Mouse (Mus musculus): Measurements from ENCODE around the gene Pfdn4. TPM values are rescaled to one million over a fixed set of nuclear protein-coding genes. Genes with fewer than 3 reads are reported as not detected.
"Not testable (repeated sequence)": the region's sequence is repeated elsewhere in the genome, so short reads cannot be mapped to it uniquely, and the experiment has no call there.

Gene Pfdn4
- polyA plus RNA-seq (2012; ENCODE audit: insufficient read depth, insufficient read length, missing spikeins), result 38.1 and 49.7 TPM in 2 replicates

DNA sequence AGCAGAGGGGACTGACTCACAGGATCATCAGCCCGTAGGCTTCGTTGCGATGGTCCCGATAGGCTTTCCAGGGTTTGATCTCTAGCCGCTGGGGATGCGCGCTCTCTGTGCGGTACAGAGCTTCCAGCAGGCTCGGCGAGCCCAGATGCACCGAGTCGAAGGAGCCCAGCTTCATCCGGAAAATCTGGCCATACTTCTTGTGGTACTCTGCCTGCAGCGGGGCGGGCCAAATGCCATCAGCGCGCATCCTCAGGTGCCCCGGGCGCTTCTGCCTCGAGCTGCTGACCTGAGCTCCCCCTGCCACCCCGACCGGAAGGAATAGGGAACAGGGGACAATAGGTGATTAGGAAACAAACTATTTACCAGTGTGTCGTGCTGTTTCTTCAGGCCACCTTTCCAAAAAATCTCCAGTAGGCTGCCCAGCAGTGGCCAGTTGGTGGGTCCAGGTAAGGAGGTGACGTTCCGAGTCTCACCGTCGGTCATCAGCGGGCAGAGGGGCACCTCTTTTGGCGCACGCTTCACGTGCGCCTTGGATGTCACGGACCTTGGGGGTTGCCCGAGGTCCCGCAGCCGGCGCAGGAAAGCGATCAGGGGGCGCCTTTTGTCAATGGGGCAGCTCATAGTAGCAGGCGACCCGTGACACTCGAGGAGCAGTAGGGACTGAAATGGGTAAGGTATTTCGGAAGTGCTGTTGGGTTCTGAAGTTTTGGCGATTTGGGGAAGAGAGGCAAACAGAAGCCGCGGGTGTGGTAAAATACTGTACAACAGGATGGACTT, at the start of gene Pfdn4:
Gene Pfdn4 (plus strand): TSS at position 275 of the 777 bp plus-strand sequence.
- H3K4me3 ChIP-seq (ENCODE audit: insufficient read depth, low read length), result no peak within 1 kb of the TSS
- no peaks in the 10 kb centered on the region for H3K4me1 ChIP-seq (ENCODE audit: control insufficient read depth, insufficient read depth, low read length)
- no peak for TF ChIP-seq CTCF (IDR thresholded peaks at IDR 0.05; ENCODE audit: low read depth, low read length)
- TF ChIP-seq POLR2A (IDR thresholded peaks at IDR 0.05; ENCODE audit: borderline replicate concordance, low read depth, low read length), result no peak
- H3K27ac ChIP-seq (ENCODE audit: insufficient read depth, low read depth, low read length), result no peak within 1 kb of the TSS

DNA sequence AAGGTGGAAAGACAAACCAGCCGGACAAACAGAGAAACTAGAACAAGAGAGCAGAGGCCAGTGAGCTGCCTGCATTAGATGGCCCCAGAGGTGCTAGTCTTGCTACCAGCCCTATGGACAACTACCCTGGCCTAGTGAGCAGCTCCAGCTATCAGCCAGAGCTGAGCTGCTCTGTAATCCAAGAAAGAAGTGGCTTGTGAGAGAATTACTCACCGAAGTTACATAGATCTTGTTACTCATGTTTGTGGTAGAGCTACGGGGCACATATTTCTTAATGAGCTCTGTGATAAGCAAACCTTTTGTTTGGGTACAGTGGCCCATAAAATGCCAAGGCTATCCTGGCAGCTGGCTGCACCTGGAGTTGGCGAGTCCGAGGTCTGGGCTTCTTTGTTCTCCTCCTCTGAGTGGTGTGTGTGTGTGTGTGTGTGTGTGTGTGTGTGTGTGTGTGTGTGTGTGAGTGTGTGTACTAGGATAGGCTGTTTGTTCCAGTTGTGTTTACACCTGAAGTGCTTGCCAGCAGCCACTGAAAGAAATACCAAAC, 49.3 kb upstream of the Pfdn4 start:
- no peak overlapping the region for H3K27ac ChIP-seq (ENCODE audit: insufficient read depth, low read depth, low read length)
- TF ChIP-seq POLR2A (IDR thresholded peaks at IDR 0.05; ENCODE audit: borderline replicate concordance, low read depth, low read length), result no peak
- TF ChIP-seq CTCF (IDR thresholded peaks at IDR 0.05; ENCODE audit: low read depth, low read length), result no peak
- H3K4me3 ChIP-seq (ENCODE audit: insufficient read depth, low read length), result no peak overlapping the region

DNA sequence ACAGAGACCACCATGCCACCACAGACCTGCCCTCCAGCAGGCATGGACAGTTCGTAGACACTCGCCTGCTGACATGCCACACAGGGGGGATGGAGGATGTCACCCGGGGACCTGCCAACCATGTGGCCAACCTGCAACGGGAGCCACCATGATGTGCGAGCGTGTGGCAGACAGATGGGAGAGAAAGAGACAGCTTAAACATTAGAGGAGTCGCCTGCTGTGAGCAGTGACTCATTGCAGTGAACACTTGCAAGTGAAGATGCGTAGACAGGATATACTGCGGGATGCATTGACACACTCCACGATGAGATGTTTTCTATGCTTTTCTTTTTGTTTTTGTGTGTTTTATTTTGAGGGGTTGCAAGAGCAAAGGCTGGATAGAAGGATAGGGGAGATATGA, 48.6 kb upstream of the Pfdn4 start:
- no peaks in the 10 kb centered on the region for H3K4me1 ChIP-seq (ENCODE audit: control insufficient read depth, insufficient read depth, low read length)
- TF ChIP-seq CTCF (IDR thresholded peaks at IDR 0.05; ENCODE audit: low read depth, low read length) (no peak), POLR2A (IDR thresholded peaks at IDR 0.05; ENCODE audit: borderline replicate concordance, low read depth, low read length) (no peak)
- H3K27ac ChIP-seq (ENCODE audit: insufficient read depth, low read depth, low read length), result no peak overlapping the region
- no peak overlapping the region for H3K4me3 ChIP-seq (ENCODE audit: insufficient read depth, low read length)

More for the DNA sequence above, 49.3 kb upstream of the Pfdn4 start:
- H3K4me1 ChIP-seq (ENCODE audit: control insufficient read depth, insufficient read depth, low read length), result no peaks in the 10 kb centered on the region

DNA sequence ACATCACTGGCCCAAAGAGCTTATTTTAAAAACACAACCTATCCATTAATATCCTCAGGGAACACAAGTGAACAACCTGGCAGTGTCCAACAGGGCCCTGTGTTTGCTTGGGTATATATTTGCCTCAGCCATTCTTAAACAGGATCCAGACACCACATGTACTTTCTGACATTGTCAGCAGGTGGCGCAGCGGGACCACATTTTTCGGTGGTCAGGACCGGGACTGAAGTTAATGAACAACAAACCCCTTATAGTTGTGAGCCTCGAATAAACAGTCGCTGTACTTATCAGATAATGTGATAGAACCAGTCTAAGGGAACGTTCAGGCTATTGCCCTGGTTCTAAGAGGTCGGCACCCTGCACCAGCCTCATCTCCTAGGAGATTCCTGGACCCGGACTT, 45.3 kb upstream of the Pfdn4 start:
- no peaks in the 10 kb centered on the region for H3K4me1 ChIP-seq (ENCODE audit: control insufficient read depth, insufficient read depth, low read length)
- peak; percentile 63 for TF ChIP-seq CTCF (IDR thresholded peaks at IDR 0.05; ENCODE audit: low read depth, low read length)
- no peak for TF ChIP-seq POLR2A (IDR thresholded peaks at IDR 0.05; ENCODE audit: borderline replicate concordance, low read depth, low read length)
- H3K27ac ChIP-seq (ENCODE audit: insufficient read depth, low read depth, low read length), result no peak overlapping the region
- no peak overlapping the region for H3K4me3 ChIP-seq (ENCODE audit: insufficient read depth, low read length)

DNA sequence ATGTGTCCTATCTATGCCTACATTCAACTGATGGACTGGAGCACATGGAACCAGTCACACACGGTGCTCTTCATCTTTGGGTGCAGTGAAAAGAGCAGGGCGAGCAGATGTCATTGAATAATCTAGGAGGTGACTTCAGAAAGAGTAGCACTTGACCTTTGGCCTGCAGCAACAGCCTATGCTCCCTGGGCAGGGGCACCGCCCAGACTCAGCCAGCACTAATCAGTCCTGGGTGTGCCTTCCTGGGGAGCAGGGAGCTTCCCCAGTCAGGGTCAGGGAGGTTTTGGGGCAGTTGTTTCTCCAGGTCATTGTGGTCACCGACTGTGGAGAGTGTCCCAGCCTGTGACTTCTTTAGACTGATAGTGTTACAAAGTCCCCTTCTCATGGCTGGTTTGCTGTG, 42.4 kb upstream of the Pfdn4 start:
- H3K4me1 ChIP-seq (ENCODE audit: control insufficient read depth, insufficient read depth, low read length); H3K4me3 ChIP-seq (ENCODE audit: insufficient read depth, low read length): not testable (repeated sequence)

DNA sequence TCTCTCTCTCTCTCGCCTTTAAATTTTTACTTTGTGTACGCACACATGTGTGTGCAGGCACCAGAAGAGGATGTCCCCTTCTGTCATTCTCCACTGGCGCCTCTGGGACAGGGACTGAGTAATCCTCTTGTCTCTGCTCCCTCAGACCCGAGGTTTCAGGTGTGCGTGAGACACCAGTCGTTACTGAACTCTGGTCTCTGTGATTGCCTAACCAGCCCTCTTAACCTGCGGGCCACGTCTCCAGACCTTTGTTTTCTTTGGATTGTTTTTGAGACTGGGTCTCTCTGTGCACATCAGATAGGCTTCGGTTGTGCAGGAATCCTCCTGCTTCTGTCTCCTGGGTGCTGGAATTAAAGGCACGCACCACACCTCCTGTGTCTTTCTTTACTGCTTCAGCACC, 37.0 kb upstream of the Pfdn4 start:
- no peak overlapping the region for H3K27ac ChIP-seq (ENCODE audit: insufficient read depth, low read depth, low read length)
- no peak overlapping the region for H3K4me3 ChIP-seq (ENCODE audit: insufficient read depth, low read length)
- H3K4me1 ChIP-seq (ENCODE audit: control insufficient read depth, insufficient read depth, low read length), result no peaks in the 10 kb centered on the region
- TF ChIP-seq POLR2A (IDR thresholded peaks at IDR 0.05; ENCODE audit: borderline replicate concordance, low read depth, low read length) (no peak), CTCF (IDR thresholded peaks at IDR 0.05; ENCODE audit: low read depth, low read length) (no peak)

More for the DNA sequence above, 42.4 kb upstream of the Pfdn4 start:
- H3K27ac ChIP-seq (ENCODE audit: insufficient read depth, low read depth, low read length), result not testable (repeated sequence)

DNA sequence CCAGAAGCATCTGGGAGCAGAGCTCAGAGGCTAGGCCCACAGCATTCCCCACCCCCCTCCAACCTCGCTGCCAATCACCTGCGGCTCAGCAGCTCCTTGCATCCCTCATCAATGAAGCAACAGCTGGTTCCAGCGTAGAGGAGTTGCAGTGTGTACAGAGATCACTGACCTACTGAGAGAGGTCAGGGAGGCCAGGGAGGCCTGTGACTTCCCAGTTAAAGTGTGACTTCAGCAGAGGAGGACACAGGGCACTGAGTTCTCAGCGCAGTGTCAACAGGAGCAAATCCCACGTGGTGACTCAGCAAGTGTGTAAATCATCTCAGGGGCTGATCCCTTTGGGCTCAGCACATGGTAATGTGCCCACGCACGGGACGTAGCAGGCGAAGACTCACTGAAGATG, 36.4 kb upstream of the Pfdn4 start:
- no peak for TF ChIP-seq POLR2A (IDR thresholded peaks at IDR 0.05; ENCODE audit: borderline replicate concordance, low read depth, low read length)
- no peak for TF ChIP-seq CTCF (IDR thresholded peaks at IDR 0.05; ENCODE audit: low read depth, low read length)
- Histone ChIP-seq H3K27ac (ENCODE audit: insufficient read depth, low read depth, low read length) (no peak overlapping the region), H3K4me1 (ENCODE audit: control insufficient read depth, insufficient read depth, low read length) (no peaks in the 10 kb centered on the region), H3K4me3 (ENCODE audit: insufficient read depth, low read length) (no peak overlapping the region)

DNA sequence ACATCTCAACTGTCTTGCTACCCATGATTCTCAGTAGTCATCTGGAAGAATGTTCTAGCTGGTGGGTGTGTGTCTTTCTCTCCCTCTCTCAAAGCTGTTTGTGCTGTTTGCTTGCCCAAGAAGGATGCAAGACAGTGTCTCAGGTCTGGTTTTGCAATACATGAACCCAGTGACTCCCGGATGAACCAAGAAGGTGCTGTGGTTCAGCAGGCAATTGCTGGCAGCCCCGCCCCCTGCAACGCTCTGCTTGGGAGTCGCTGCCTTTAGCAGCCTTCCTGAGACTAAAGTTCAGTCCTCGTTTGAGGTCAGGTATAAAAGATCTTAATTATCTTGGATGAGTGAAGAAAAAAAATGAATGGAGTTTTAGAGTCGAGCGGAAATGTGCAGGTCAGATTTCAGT, 34.6 kb upstream of the Pfdn4 start:
- Histone ChIP-seq H3K4me1 (ENCODE audit: control insufficient read depth, insufficient read depth, low read length) (no peaks in the 10 kb centered on the region), H3K27ac (ENCODE audit: insufficient read depth, low read depth, low read length) (no peak overlapping the region), H3K4me3 (ENCODE audit: insufficient read depth, low read length) (no peak overlapping the region)
- TF ChIP-seq POLR2A (IDR thresholded peaks at IDR 0.05; ENCODE audit: borderline replicate concordance, low read depth, low read length) (no peak), CTCF (IDR thresholded peaks at IDR 0.05; ENCODE audit: low read depth, low read length) (no peak)

DNA sequence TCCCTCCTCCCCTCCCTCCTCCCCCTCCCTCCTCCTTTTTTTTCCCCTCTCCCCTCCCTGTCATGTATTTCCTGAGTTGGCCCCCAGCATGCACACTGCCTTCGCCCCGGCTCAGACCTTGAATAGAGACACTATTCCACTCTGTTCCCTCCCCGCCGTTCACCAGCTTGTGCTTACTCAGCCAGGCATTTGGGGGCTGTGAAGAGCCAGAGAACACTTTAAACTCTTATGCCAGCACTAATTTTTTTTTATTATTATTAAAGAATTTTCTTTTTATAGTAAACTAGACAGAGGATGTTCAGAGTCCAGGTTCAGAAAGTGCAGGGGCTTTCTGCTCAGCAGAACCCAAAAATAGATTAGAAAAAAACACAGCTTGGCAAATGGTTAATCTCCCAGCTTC, 31.4 kb upstream of the Pfdn4 start:
- Histone ChIP-seq H3K4me3 (ENCODE audit: insufficient read depth, low read length) (no peak overlapping the region), H3K4me1 (ENCODE audit: control insufficient read depth, insufficient read depth, low read length) (no peaks in the 10 kb centered on the region), H3K27ac (ENCODE audit: insufficient read depth, low read depth, low read length) (no peak overlapping the region)
- no peak for TF ChIP-seq CTCF (IDR thresholded peaks at IDR 0.05; ENCODE audit: low read depth, low read length)
- TF ChIP-seq POLR2A (IDR thresholded peaks at IDR 0.05; ENCODE audit: borderline replicate concordance, low read depth, low read length), result no peak

DNA sequence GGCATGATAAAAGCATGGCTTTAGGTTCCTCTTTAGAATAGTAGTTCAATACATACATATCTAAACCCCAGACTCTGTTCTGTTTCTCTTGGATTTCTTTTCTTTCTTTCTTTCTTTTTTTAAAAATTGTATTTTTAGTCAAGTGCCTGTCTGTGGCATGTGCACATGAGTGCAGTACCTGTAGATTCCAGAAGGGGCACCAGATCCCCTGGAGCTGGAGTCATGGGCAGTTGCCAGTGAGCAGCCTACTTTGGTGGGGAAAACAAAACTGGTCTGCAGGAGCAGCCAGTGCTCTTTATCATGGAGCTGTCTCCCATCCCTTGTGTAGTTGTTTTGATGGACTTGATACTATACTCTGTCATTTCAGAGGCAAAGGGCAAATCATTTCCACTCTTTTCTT, 28.2 kb upstream of the Pfdn4 start:
- Histone ChIP-seq H3K4me1 (ENCODE audit: control insufficient read depth, insufficient read depth, low read length) (no peaks in the 10 kb centered on the region), H3K4me3 (ENCODE audit: insufficient read depth, low read length) (no peak overlapping the region), H3K27ac (ENCODE audit: insufficient read depth, low read depth, low read length) (no peak overlapping the region)
- TF ChIP-seq CTCF (IDR thresholded peaks at IDR 0.05; ENCODE audit: low read depth, low read length), result no peak
- TF ChIP-seq POLR2A (IDR thresholded peaks at IDR 0.05; ENCODE audit: borderline replicate concordance, low read depth, low read length), result no peak

Measured in bone marrow macrophage, adult 2 months (primary cell).